Mouse (Mus musculus) embryonic stem cell, embryonic (primary cell): ENCODE results near the gene Eef1akmt3.

Experiments used
- CTCF ChIA-PET, 4 experiments: fragments of 300-600 bp in 2 of 4; fragments of 350-600 bp in 2 of 4; sonication (Branson Sonifier 250); formaldehyde crosslinking; loops; one replicate each; lab custom pipeline; 2022; ENCODE audit warnings: inconsistent platforms in 2 of 4; lab: Charles Lee
- POLR2A ChIA-PET, 4 experiments: fragments of 300-600 bp in 2 of 4; fragments of 350-600 bp in 2 of 4; sonication (Branson Sonifier 250); formaldehyde crosslinking; loops; one replicate each; lab custom pipeline; 2022; ENCODE audit warnings: antibody characterized with exemption in 4 of 4, inconsistent platforms in 1 of 4; lab: Charles Lee

Gene Eef1akmt3

DNA sequence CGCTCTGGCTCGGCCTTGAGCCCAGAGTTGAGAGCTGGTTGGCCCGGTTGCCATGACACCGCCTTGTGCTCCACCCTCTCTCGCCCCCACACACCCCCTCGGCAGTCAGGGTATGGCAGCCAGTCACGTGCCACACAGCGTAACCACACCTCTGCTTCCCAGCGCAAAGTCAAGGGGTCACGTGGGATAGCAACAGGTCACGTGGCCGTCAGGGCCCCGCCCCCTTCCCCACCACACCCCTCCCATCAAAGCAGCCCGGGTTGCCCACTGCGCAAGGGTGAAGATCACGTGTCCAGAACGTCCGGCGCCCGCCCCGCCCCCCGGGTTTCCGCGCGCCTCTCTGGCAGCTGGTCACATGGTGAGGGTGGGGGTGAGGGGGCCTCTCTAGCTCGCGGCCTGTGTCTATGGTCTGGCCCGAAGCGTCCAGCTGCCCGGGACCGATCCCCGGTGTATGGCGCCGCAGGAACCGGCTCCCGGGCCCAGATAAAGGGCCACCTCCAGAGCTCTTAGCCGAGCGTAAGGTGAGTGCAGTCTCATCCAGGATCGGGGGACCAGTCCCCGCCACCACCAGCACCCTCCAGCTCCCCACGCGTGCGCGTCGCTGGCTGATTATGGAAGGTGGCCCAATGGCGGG, 22.0 kb upstream of the Eef1akmt3 start, which contains the start of gene Cdk4:
TSS of gene Cdk4 (plus strand) at position 296 of the 634 bp plus-strand sequence.
- CTCF ChIA-PET: interaction anchor here in 3 of 4 experiments (0.5 to 1.3 kb wide), 12 partner anchors 12 to 666 kb away, joined by 3 to 9 read pairs (median 4); partner anchors contain the start of genes Agap2 (in 1 of the 3), B4galnt1 (in 1 of the 3), Eef1akmt3 (in 1 of the 3) and Mettl1 (in 1 of the 3)
- POLR2A ChIA-PET: interaction anchor here (0.6 to 3.9 kb wide), 45 partner anchors 9 to 1699 kb away, joined by 3 to 25 read pairs (median 4); partner anchors contain the start of genes Agap2 (in 3 of the 4), Cyp27b1 (in 3 of the 4), Eef1akmt3 (in 3 of the 4) and Mettl1 (in 2 of the 4)

DNA sequence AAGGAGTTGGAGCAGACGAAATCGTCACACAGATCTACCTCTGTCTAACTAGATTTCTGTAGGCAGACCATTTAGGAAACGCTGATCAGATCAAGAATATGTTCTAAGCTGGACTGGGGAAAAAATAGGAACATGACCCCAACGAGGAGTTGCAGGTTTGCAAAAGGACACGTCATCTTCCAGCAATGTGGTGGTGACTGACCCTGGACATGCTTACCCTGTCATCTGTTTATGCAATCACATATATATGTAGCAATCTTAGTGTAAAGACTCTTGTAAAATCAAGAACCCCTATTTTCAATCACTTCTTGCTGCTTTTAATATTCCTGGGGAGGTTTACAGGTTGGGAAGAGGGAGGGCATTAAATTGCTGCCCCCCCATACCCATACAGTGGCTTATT, 21.2 kb upstream of the Eef1akmt3 start:
- CTCF ChIA-PET: interaction anchor here in 2 of 4 experiments (0.7 to 1.3 kb wide), 6 partner anchors 21 to 277 kb away, joined by 3 to 4 read pairs (median 3); partner anchors contain the start of genes Eef1akmt3 (in 1 of the 2) and Mettl1 (in 1 of the 2)
- POLR2A ChIA-PET: interaction anchor here in 3 of 4 experiments (0.7 to 3.9 kb wide), 22 partner anchors 12 to 277 kb away, joined by 3 to 25 read pairs (median 6); partner anchors contain the start of genes Agap2 (in 3 of the 3), Eef1akmt3 (in 3 of the 3), Mettl1 (in 3 of the 3) and Cyp27b1 (in 1 of the 3)

DNA sequence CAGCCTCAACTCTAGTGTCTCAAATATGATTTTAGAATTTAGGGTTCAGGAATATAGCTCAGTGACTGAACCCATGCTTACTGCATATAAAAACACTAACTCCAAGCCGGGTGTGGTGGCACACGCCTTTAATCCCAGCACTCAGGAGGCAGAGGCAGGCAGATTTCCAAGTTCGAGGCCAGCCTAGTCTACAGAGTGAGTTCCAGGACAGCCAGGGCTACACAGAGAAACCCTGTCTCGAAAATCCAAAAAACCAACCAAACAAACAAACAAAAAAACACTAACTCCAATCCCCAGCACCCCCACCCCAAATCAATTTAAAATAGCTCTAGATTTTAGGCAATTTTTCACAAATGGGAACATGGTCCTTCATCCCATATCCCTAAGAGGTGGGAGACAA, 20.8 kb upstream of the Eef1akmt3 start:
- ChIA-PET POLR2A (interaction anchor here in 3 of 4 experiments (0.6 to 3.9 kb wide), 8 partner anchors 13 to 228 kb away, joined by 3 to 25 read pairs (median 6); partner anchors contain the start of genes Agap2 (in 1 of the 3), Eef1akmt3 (in 1 of the 3) and Mettl1 (in 1 of the 3)), CTCF (interaction anchor here in 1 of 4 experiments (0.7 kb wide), 1 partner anchor 154 kb away, joined by 3 read pairs; no protein-coding TSS in a partner anchor)

DNA sequence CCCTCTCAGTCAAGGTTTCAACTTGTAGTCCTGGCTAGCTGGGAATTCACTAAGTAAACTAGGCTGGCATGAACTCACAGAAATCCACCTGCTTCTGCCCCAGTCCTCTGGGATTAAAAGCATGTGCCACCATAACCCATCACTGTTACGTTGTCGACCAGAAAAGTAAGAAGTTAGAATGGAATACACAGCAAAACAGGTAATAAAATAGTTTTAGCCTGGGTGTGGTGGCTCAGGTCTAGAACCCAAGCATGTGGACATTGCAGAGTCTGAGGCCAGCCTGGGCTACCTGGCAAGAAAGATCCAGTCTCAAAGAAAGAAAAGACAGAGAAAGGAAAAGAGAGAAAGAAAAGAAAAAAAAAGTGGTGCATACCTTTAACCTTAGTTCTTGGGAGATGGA, 20.2 kb upstream of the Eef1akmt3 start:
- POLR2A ChIA-PET: interaction anchor here in 3 of 4 experiments (0.5 to 3.9 kb wide), 11 partner anchors 11 to 229 kb away, joined by 3 to 25 read pairs (median 3); partner anchors contain the start of genes Eef1akmt3 (in 1 of the 3) and Mettl1 (in 1 of the 3)
- CTCF ChIA-PET: no interaction called here

DNA sequence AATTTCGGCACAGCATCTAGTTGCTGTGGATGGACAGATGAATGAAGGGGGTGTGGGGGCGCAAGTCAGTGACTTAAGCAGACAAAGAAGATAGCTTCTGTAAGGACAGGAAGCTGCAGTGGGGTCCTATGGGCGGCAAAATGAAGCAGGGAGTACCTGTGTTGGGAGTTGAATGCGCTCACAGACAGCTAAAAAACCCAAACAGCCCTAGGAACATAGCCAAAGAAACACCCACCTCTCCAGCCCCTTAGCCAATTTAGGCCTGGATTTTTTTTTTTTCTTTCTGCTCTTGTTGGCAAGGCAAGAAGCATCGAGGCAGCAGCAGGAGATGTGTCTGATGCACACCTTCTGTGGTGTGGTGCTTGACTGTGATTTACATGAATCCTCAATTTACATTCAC, 19.8 kb upstream of the Eef1akmt3 start:
- ChIA-PET POLR2A (interaction anchor here in 3 of 4 experiments (0.5 to 1.5 kb wide), 10 partner anchors 8 to 231 kb away, joined by 3 read pairs; partner anchors contain the start of gene Agap2 (in 1 of the 3)), CTCF (no interaction called here)

- CTCF ChIA-PET: interaction anchor here in 2 of 4 experiments (0.6 to 2.4 kb wide), 2 partner anchors 12 to 133 kb away, joined by 8 to 19 read pairs; partner anchors contain the start of gene Cyp27b1 (in 1 of the 2)
- POLR2A ChIA-PET: interaction anchor here in 3 of 4 experiments (0.6 to 2.1 kb wide), 13 partner anchors 9 to 1273 kb away, joined by 3 to 5 read pairs (median 3); partner anchors contain the start of genes Agap2 (in 1 of the 3), Cyp27b1 (in 1 of the 3), Eef1akmt3 (in 1 of the 3) and Mettl1 (in 1 of the 3)
These were observed 18.9 kb upstream of the Eef1akmt3 start, which contains the start of gene March9 for GRCm38 (mm10) chr10:127059968-127060916. Gene March9, minus strand, starts transcription at chr10:127060184.

DNA sequence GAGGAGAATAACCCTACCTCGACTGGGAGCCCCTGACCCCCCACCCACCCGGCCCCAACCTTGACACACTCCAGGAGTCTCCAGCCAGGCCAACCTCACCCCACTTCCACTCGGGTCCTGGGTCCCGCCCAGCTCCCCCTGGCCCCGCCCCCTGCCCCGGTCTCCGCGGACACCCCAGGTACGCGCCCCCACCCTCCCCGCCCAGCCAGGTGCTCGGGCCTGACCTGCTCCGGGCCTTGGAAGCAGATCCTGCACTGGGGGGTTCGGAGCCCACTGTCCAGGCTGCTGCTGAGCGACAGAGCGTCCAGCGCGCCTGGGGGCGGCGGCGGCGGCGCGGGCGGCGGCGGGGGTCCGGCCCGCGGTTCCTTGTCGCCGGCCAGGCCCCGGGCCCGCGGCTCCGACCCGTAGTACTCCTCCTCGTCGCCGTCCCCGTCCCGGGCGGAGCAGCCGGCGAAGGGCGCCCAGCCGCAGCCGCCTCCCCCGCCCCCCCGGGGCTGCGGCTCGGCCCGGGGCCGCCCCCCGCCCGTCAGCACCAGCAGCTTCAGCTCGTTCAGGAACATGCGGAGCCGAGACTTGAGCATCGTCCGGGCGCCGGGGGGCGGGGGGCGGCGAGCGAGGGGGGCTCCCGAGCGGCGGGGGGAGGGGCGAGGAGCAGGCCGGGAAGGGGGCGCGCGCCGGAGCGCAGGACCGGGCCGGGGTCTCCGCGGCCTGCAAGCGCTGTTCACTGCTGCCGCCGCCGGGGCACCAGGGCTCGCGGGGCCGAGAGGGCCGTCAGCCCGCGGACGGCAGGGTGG, 18.1 kb upstream of the Eef1akmt3 start:
- POLR2A ChIA-PET: interaction anchor here in 3 of 4 experiments (0.6 to 2.1 kb wide), 15 partner anchors 10 to 193 kb away, joined by 3 to 12 read pairs (median 4); partner anchors contain the start of genes Eef1akmt3 (in 2 of the 3), Mettl1 (in 2 of the 3) and Cyp27b1 (in 1 of the 3)
- CTCF ChIA-PET: interaction anchor here (0.6 to 2.4 kb wide), 15 partner anchors 11 to 279 kb away, joined by 3 to 19 read pairs (median 5); partner anchors contain the start of genes Cyp27b1 (in 3 of the 4) and Atp23 (in 1 of the 4)

GRCm38 (mm10) chr10:127058708-127059107, 17.4 kb upstream of the Eef1akmt3 start:
- CTCF ChIA-PET: interaction anchor here (0.6 to 2.4 kb wide), 48 partner anchors 10 to 308 kb away, joined by 3 to 26 read pairs (median 4); partner anchors contain the start of genes Cyp27b1 (in 4 of the 4), Eef1akmt3 (in 3 of the 4), Mettl1 (in 2 of the 4) and Agap2 (in 1 of the 4)
- POLR2A ChIA-PET: interaction anchor here (0.6 to 2.1 kb wide), 23 partner anchors 8 to 194 kb away, joined by 3 to 12 read pairs (median 3); partner anchors contain the start of genes Eef1akmt3 (in 3 of the 4), Mettl1 (in 2 of the 4), Avil (in 1 of the 4) and Cyp27b1 (in 1 of the 4)

GRCm38 (mm10) chr10:127058161-127058560, 16.8 kb upstream of the Eef1akmt3 start:
- POLR2A ChIA-PET: interaction anchor here (0.5 to 2.1 kb wide), 24 partner anchors 8 to 1650 kb away, joined by 3 to 12 read pairs (median 4); partner anchors contain the start of genes Cyp27b1 (in 3 of the 4), Eef1akmt3 (in 3 of the 4), Mettl1 (in 2 of the 4) and Avil (in 1 of the 4)
- CTCF ChIA-PET: interaction anchor here (0.5 to 2.4 kb wide), 66 partner anchors 8 to 1611 kb away, joined by 3 to 26 read pairs (median 3); partner anchors contain the start of genes Cyp27b1 (in 4 of the 4), Eef1akmt3 (in 3 of the 4), Mettl1 (in 2 of the 4) and Tsfm (in 2 of the 4)

DNA sequence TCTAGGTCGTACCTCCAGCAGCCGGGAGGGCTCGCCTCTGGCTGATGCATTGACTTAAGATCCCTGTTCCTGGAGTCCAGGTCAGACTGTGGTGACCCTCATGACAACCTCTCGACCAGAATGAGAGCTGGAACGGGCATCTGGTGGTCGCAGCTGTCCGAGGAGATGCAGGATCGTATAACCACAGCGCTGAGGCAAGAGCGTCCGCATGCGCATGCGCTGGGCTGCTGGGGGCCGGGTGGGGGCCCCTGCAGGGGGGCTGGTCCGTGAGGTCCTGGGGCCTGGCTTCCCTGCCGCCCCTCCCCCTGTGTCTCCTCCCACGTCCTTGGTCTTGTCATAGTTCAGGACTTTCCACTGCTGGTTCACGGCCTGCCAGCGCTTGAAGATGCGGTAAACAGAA, 15.2 kb upstream of the Eef1akmt3 start:
- CTCF ChIA-PET: no interaction called here
- POLR2A ChIA-PET: interaction anchor here in 3 of 4 experiments (0.5 to 1.5 kb wide), 5 partner anchors 39 to 119 kb away, joined by 3 to 5 read pairs (median 3); no protein-coding TSS in a partner anchor

- ChIA-PET CTCF (no interaction called here), POLR2A (interaction anchor here in 2 of 4 experiments (0.6 to 0.8 kb wide), 3 partner anchors 12 to 78 kb away, joined by 3 read pairs; no protein-coding TSS in a partner anchor)
These were observed 14.1 kb upstream of the Eef1akmt3 start for GRCm38 (mm10) chr10:127055406-127055805.

GRCm38 (mm10) chr10:127054646-127055045, 13.3 kb upstream of the Eef1akmt3 start:
- ChIA-PET POLR2A (interaction anchor here in 1 of 4 experiments (0.8 kb wide), 1 partner anchor 11 kb away, joined by 3 read pairs; no protein-coding TSS in a partner anchor), CTCF (no interaction called here)

DNA sequence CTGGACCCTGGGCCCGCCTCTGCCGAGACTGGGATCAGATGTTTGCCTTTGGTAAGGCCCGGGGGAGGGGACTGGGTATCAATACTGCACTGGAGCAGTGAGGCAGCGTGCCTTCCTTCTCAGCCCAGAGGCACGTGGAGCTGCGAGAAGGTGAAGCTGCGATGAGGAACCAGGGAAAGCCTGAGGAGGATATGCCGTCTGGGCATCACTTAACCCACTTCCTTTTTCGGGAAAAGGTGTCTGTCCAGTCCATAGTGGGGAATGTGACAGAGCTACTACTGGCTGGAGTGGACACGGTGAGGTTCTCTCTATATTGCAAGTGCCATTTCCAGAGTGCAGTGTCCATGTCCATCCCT, 8.8 kb upstream of the Eef1akmt3 start:
- ChIA-PET POLR2A (interaction anchor here (0.5 to 1.8 kb wide), 10 partner anchors 8 to 320 kb away, joined by 3 to 10 read pairs (median 3); partner anchors contain the start of gene Tspan31 (in 1 of the 4)), CTCF (interaction anchor here in 2 of 4 experiments (0.6 to 1.2 kb wide), 3 partner anchors 46 to 115 kb away, joined by 3 to 11 read pairs (median 7); no protein-coding TSS in a partner anchor)

DNA sequence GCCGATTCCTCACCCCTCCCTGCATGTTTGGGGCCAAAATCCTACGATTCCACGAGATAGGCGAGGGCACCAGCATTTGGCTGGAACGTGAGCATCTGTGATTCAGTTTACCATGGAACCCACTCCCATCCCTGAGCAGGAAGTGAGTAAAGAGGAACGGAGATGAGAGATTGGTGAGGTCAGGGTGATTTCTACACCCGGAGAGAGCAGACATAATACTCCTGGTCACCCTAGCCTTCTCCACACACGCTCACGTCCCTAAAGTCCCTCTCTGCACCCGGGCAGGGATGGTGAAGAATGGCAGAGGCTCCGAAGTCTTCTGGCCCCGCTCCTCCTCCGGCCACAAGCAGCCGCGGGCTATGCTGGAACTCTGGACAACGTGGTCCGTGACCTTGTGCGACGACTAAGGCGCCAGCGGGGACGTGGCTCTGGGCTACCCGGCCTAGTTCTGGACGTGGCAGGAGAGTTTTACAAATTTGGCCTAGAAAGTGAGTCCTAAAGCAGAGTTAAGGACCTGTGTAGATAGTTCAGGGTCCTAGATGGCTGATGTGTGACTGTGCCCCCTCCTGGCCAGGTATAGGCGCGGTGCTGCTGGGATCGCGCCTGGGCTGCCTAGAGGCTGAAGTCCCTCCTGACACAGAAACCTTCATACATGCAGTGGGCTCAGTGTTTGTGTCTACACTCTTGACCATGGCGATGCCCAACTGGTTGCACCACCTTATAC, 8.2 kb upstream of the Eef1akmt3 start:
- POLR2A ChIA-PET: interaction anchor here (0.5 to 1.8 kb wide), 16 partner anchors 8 to 320 kb away, joined by 3 to 10 read pairs (median 3); partner anchors contain the start of genes Cdk4 (in 1 of the 4), Tsfm (in 1 of the 4) and Tspan31 (in 1 of the 4)

More for the DNA sequence above, 8.2 kb upstream of the Eef1akmt3 start:
- CTCF ChIA-PET: interaction anchor here in 3 of 4 experiments (1.2 to 2.0 kb wide), 4 partner anchors 9 to 131 kb away, joined by 3 to 19 read pairs (median 6); partner anchors contain the start of gene March9 (in 1 of the 3)
